In the genomic region with DNA sequence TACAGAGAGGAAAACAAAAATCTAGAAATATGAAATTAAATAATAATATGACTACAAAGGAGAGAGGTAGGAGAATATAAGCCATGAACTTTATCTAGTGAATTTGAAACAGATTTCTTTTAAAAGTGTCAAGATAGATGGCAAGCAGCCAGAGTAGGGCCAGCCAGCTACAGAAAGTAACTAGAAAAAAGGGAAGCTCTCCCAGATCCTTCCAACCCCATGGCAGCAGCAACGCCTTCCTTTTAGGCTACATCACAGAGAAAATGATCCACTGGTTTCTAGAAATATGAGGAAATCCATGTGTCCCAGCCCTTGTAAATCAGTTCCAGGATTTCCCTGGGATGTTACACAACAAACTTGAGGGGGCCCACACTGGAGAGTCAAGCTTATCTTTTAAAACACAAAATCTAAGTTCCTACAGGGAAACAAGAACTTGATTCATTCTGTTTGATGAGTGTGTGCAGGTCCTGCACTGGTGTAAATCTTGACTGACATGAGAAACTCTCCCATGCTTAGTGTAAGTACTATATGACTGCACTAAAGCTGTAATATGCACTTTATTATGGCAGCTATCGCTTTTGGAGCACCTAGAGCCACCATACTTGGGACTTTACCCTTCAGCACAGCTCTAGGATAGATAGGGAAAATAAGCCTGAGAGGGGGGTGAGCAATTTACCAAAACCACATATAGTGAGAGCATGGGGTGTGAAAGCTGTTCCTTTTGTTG, we compare ENCODE assay signal across 10 mouse cellular contexts. TPM values are rescaled to one million over a fixed set of nuclear protein-coding genes. Genes with fewer than 3 reads are reported as not detected.
DNase-seq lines count a peak whose midpoint lies in the region; ATAC-seq lines count a peak whose summit lies in the region.
"Had no signal": no experiment of that assay in that cellular context is flagged by ENCODE, and none has a peak within 500 bp of the region (broad histone marks: within the 10 kb centered on the region; RNA-seq: fewer than 3 reads in every experiment).

No protein-coding gene starts in this region.

- ATAC-seq in erythroid progenitor cell, adult 5-6 weeks (replicated peaks; ENCODE audit: low FRiP score, poor library complexity, severe bottlenecking) = no peak

- H3K9me3 ChIP-seq in heart, embryonic 10.5 days = no peaks in the 10 kb centered on the region
- H3K9me3 ChIP-seq in embryonic facial prominence, embryonic 10.5 days = no peaks in the 10 kb centered on the region
- H3K9me3 ChIP-seq in hindbrain, embryonic 10.5 days = no peaks in the 10 kb centered on the region

- no peak overlapping the region; the same call in 1 of the 2 replicates for H3K4me3 ChIP-seq in heart, embryonic 10.5 days
- peak overlapping the region; percentile 88 for H3K4me3 ChIP-seq in embryonic facial prominence, embryonic 10.5 days
- H3K4me3 ChIP-seq in hindbrain, embryonic 10.5 days = peak overlapping the region; percentile 90

- no peak overlapping the region for H3K27ac ChIP-seq in heart, embryonic 10.5 days
- no peak overlapping the region for H3K27ac ChIP-seq in embryonic facial prominence, embryonic 10.5 days (replicated peaks)
- H3K27ac ChIP-seq in hindbrain, embryonic 10.5 days = peak overlapping the region; percentile 29; the same call in 1 of the 2 replicates
- H3K27ac ChIP-seq: liver, embryonic 14.5 days had no signal

- WGBS in heart, embryonic 10.5 days = 90% methylated on average over 2 of the region's 2 CpGs
- WGBS in embryonic facial prominence, embryonic 10.5 days = 90% methylated on average over 2 of the region's 2 CpGs
- WGBS in hindbrain, embryonic 10.5 days = 89% methylated on average over 2 of the region's 2 CpGs

- DNase-seq in heart, adult 11 months = peak; percentile 92
- no peak for DNase-seq in heart, embryonic 10.5 days (ENCODE audit: low spot score)
- DNase-seq in embryonic facial prominence, embryonic 10.5 days (ENCODE audit: low spot score) = no peak
- DNase-seq in hindbrain, embryonic 10.5 days (ENCODE audit: low spot score) = no peak
- DNase-seq in lung, postnatal 36 days = peak; percentile 3
- no peak for DNase-seq in thymus, postnatal 0 days (ENCODE audit: low spot score)
- DNase-seq in embryo, embryonic 9.5 days (ENCODE audit: extremely low spot score) = no peak

- H3K4me1 ChIP-seq in heart, embryonic 10.5 days = peaks cover 7% of the 10 kb centered on the region
- peaks cover 19% of the 10 kb centered on the region for H3K4me1 ChIP-seq in embryonic facial prominence, embryonic 10.5 days
- H3K4me1 ChIP-seq in hindbrain, embryonic 10.5 days (replicated peaks) = peaks cover 19% of the 10 kb centered on the region

- peaks cover 27% of the 10 kb centered on the region for H3K36me3 ChIP-seq in heart, embryonic 10.5 days
- peaks cover 42% of the 10 kb centered on the region for H3K36me3 ChIP-seq in embryonic facial prominence, embryonic 10.5 days (replicated peaks)
- H3K36me3 ChIP-seq in hindbrain, embryonic 10.5 days = peaks cover 37% of the 10 kb centered on the region

- no peaks in the 10 kb centered on the region for H3K27me3 ChIP-seq in heart, embryonic 10.5 days (ENCODE audit: insufficient read depth, poor library complexity, severe bottlenecking)
- H3K27me3 ChIP-seq in embryonic facial prominence, embryonic 10.5 days (replicated peaks; ENCODE audit: low read depth, poor library complexity, severe bottlenecking) = no peaks in the 10 kb centered on the region
- H3K27me3 ChIP-seq in hindbrain, embryonic 10.5 days (ENCODE audit: insufficient read depth, poor library complexity, severe bottlenecking) = no peaks in the 10 kb centered on the region

RNA-seq across cellular contexts. Expression of gene Rhobtb3, which starts 2.8 kb away (rescaled TPM):
- polyA plus RNA-seq in heart, embryonic 10.5 days (2016; fragmentation: Nextera tagmentation; extraction: Ambion mirVana) = 21.7 and 27.4 TPM in 2 replicates
- 52.1 and 52.7 TPM in 2 replicates for polyA plus RNA-seq in embryonic facial prominence, embryonic 10.5 days (2016; fragmentation: Nextera tagmentation; extraction: Ambion mirVana)
- polyA plus RNA-seq in hindbrain, embryonic 10.5 days (2016; fragmentation: Nextera tagmentation; extraction: Ambion mirVana) = 39.8 and 42.4 TPM in 2 replicates
- polyA plus RNA-seq in thymus, postnatal 0 days (2015; fragmentation: Nextera tagmentation; extraction: Ambion mirVana) = 3.2 and 4.9 TPM in 2 replicates
- total RNA-seq in erythroid progenitor cell, adult 5-6 weeks (2015; ENCODE audit: low replicate concordance) = 1.3 and 1.4 TPM in 2 replicates
- 0.30 TPM in 1 of 2 replicates, not detected in the other for total RNA-seq in erythroid progenitor cell, adult 5-6 weeks (2017; ENCODE audit: low replicate concordance)

RNA-seq across cellular contexts. Expression of gene Spata9, which starts 26.0 kb away (rescaled TPM):
- polyA plus RNA-seq in heart, embryonic 10.5 days (2016; fragmentation: Nextera tagmentation; extraction: Ambion mirVana) = 0.28 and 0.34 TPM in 2 replicates
- polyA plus RNA-seq in embryonic facial prominence, embryonic 10.5 days (2016; fragmentation: Nextera tagmentation; extraction: Ambion mirVana) = 0.56 and 0.62 TPM in 2 replicates
- polyA plus RNA-seq in hindbrain, embryonic 10.5 days (2016; fragmentation: Nextera tagmentation; extraction: Ambion mirVana) = 0.47 and 0.77 TPM in 2 replicates
- polyA plus RNA-seq in thymus, postnatal 0 days (2015; fragmentation: Nextera tagmentation; extraction: Ambion mirVana) = 0.36 and 0.52 TPM in 2 replicates
- not detected in 2 replicates for total RNA-seq in erythroid progenitor cell, adult 5-6 weeks (2015; ENCODE audit: low replicate concordance)
- not detected in 2 replicates for total RNA-seq in erythroid progenitor cell, adult 5-6 weeks (2017; ENCODE audit: low replicate concordance)
- polyA plus RNA-seq: spleen, adult 2 months had no signal

Comparison
In these comparisons a context has a peak if more than half of its experiments do, and no peak if none do; other contexts are left out.
1. DNase-seq: peak in heart, adult 11 months (single experiment) and lung, postnatal 36 days (single experiment); none in heart, embryonic 10.5 days (single experiment), embryonic facial prominence, embryonic 10.5 days (single experiment), hindbrain, embryonic 10.5 days (single experiment), thymus, postnatal 0 days (single experiment) and embryo, embryonic 9.5 days (single experiment).